Mouse (Mus musculus): Measurements from ENCODE around the gene Bmpr1b. TPM values are rescaled to one million over a fixed set of nuclear protein-coding genes. Genes with fewer than 3 reads are reported as not detected.

Bmpr1b gene
- polyA plus RNA-seq, 1 experiment from 2014 or later: not detected

GRCm38 (mm10) chr3:141900361-141900760, 268.9 kb downstream of the Bmpr1b start:
- no peak for DNase-seq
- TF ChIP-seq EP300 (IDR thresholded peaks at IDR 0.05; ENCODE audit: low read depth): no peak
- TF ChIP-seq CTCF (IDR thresholded peaks at IDR 0.05; ENCODE audit: low read depth): peak; percentile 38
- no peaks in the 10 kb centered on the region for H3K4me1 ChIP-seq (ENCODE audit: insufficient read depth)
- no peak overlapping the region for H3K4me2 ChIP-seq (ENCODE audit: low read depth, low read length)
- 79% methylated on average over 3 of the region's 3 CpGs for WGBS (ENCODE audit: insufficient replicate concordance)
- no peak overlapping the region for H3K9ac ChIP-seq (replicated peaks)
- H3K27me3 ChIP-seq (ENCODE audit: insufficient read depth, low read length): no peaks in the 10 kb centered on the region
- no peak overlapping the region for H3K27ac ChIP-seq (ENCODE audit: low read depth)
- H3K4me3 ChIP-seq (ENCODE audit: low read depth, low read length): no peak overlapping the region
- no peak for ATAC-seq
- peaks cover 3% of the 10 kb centered on the region; the same call in 1 of the 2 replicates for H3K9me3 ChIP-seq (ENCODE audit: low read length)
- no peaks in the 10 kb centered on the region for H3K36me3 ChIP-seq (replicated peaks; ENCODE audit: insufficient read depth, low read length)

GRCm38 (mm10) chr3:141899521-141899920, 269.7 kb downstream of the Bmpr1b start:
- ATAC-seq (no peak), DNase-seq (no peak)
- Histone ChIP-seq H3K9me3 (ENCODE audit: low read length) (peaks cover 3% of the 10 kb centered on the region; the same call in 1 of the 2 replicates), H3K9ac (replicated peaks) (no peak overlapping the region), H3K36me3 (replicated peaks; ENCODE audit: insufficient read depth, low read length) (no peaks in the 10 kb centered on the region), H3K4me3 (ENCODE audit: low read depth, low read length) (no peak overlapping the region), H3K27ac (ENCODE audit: low read depth) (no peak overlapping the region), H3K4me1 (ENCODE audit: insufficient read depth) (no peaks in the 10 kb centered on the region), H3K4me2 (ENCODE audit: low read depth, low read length) (no peak overlapping the region), H3K27me3 (ENCODE audit: insufficient read depth, low read length) (no peaks in the 10 kb centered on the region)
- 81% methylated on average over 2 of the region's 2 CpGs for WGBS (ENCODE audit: insufficient replicate concordance)
- no peak for TF ChIP-seq EP300 (IDR thresholded peaks at IDR 0.05; ENCODE audit: low read depth)
- TF ChIP-seq CTCF (IDR thresholded peaks at IDR 0.05; ENCODE audit: low read depth): no peak

- WGBS (ENCODE audit: insufficient replicate concordance): 66% methylated on average over 4 of the region's 4 CpGs
- TF ChIP-seq CTCF (IDR thresholded peaks at IDR 0.05; ENCODE audit: low read depth): no peak
- TF ChIP-seq EP300 (IDR thresholded peaks at IDR 0.05; ENCODE audit: low read depth): no peak
- Histone ChIP-seq H3K36me3 (replicated peaks; ENCODE audit: insufficient read depth, low read length) (no peaks in the 10 kb centered on the region), H3K9me3 (ENCODE audit: low read length) (peaks cover 3% of the 10 kb centered on the region; the same call in 1 of the 2 replicates), H3K4me3 (ENCODE audit: low read depth, low read length) (no peak overlapping the region), H3K27me3 (ENCODE audit: insufficient read depth, low read length) (no peaks in the 10 kb centered on the region), H3K4me1 (ENCODE audit: insufficient read depth) (no peaks in the 10 kb centered on the region), H3K27ac (ENCODE audit: low read depth) (no peak overlapping the region), H3K9ac (replicated peaks) (no peak overlapping the region), H3K4me2 (ENCODE audit: low read depth, low read length) (no peak overlapping the region)
- no peak for ATAC-seq
- no peak for DNase-seq
These were observed 271.5 kb downstream of the Bmpr1b start for GRCm38 (mm10) chr3:141897698-141898097.

GRCm38 (mm10) chr3:141896870-141897554, 272.2 kb downstream of the Bmpr1b start:
- Histone ChIP-seq H3K4me3 (ENCODE audit: low read depth, low read length) (no peak overlapping the region), H3K36me3 (replicated peaks; ENCODE audit: insufficient read depth, low read length) (no peaks in the 10 kb centered on the region), H3K4me2 (ENCODE audit: low read depth, low read length) (no peak overlapping the region), H3K4me1 (ENCODE audit: insufficient read depth) (no peaks in the 10 kb centered on the region), H3K27ac (ENCODE audit: low read depth) (no peak overlapping the region), H3K27me3 (ENCODE audit: insufficient read depth, low read length) (no peaks in the 10 kb centered on the region), H3K9me3 (ENCODE audit: low read length) (peaks cover 3% of the 10 kb centered on the region; the same call in 1 of the 2 replicates), H3K9ac (replicated peaks) (no peak overlapping the region)
- no peak for ATAC-seq
- TF ChIP-seq CTCF (IDR thresholded peaks at IDR 0.05; ENCODE audit: low read depth): no peak
- TF ChIP-seq EP300 (IDR thresholded peaks at IDR 0.05; ENCODE audit: low read depth): no peak
- WGBS (ENCODE audit: insufficient replicate concordance): 33% methylated on average over 4 of the region's 4 CpGs
- no peak for DNase-seq

GRCm38 (mm10) chr3:141895096-141895495, 274.1 kb downstream of the Bmpr1b start:
- H3K36me3 ChIP-seq (replicated peaks; ENCODE audit: insufficient read depth, low read length): no peaks in the 10 kb centered on the region
- ATAC-seq (no peak), DNase-seq (no peak)
- H3K27ac ChIP-seq (ENCODE audit: low read depth): no peak overlapping the region
- TF ChIP-seq EP300 (IDR thresholded peaks at IDR 0.05; ENCODE audit: low read depth): no peak
- no peak for TF ChIP-seq CTCF (IDR thresholded peaks at IDR 0.05; ENCODE audit: low read depth)
- WGBS (ENCODE audit: insufficient replicate concordance): 66% methylated on average over 5 of the region's 5 CpGs
- no peaks in the 10 kb centered on the region for H3K9me3 ChIP-seq (ENCODE audit: low read length)
- no peak overlapping the region for H3K9ac ChIP-seq (replicated peaks)
- H3K4me3 ChIP-seq (ENCODE audit: low read depth, low read length): no peak overlapping the region
- H3K4me1 ChIP-seq (ENCODE audit: insufficient read depth): no peaks in the 10 kb centered on the region
- no peak overlapping the region for H3K4me2 ChIP-seq (ENCODE audit: low read depth, low read length)
- no peaks in the 10 kb centered on the region for H3K27me3 ChIP-seq (ENCODE audit: insufficient read depth, low read length)

- WGBS (ENCODE audit: insufficient replicate concordance): 50% methylated on average over 4 of the region's 4 CpGs
- ATAC-seq: no peak
- no peak for TF ChIP-seq EP300 (IDR thresholded peaks at IDR 0.05; ENCODE audit: low read depth)
- no peak for TF ChIP-seq CTCF (IDR thresholded peaks at IDR 0.05; ENCODE audit: low read depth)
These were observed 278.6 kb downstream of the Bmpr1b start for GRCm38 (mm10) chr3:141890668-141891067.

More at GRCm38 (mm10) chr3:141890668-141891067, 278.6 kb downstream of the Bmpr1b start:
- Histone ChIP-seq H3K4me2 (ENCODE audit: low read depth, low read length) (no peak overlapping the region), H3K9ac (replicated peaks) (no peak overlapping the region), H3K9me3 (ENCODE audit: low read length) (no peaks in the 10 kb centered on the region), H3K4me3 (ENCODE audit: low read depth, low read length) (no peak overlapping the region), H3K27me3 (ENCODE audit: insufficient read depth, low read length) (no peaks in the 10 kb centered on the region), H3K27ac (ENCODE audit: low read depth) (no peak overlapping the region), H3K36me3 (replicated peaks; ENCODE audit: insufficient read depth, low read length) (no peaks in the 10 kb centered on the region), H3K4me1 (ENCODE audit: insufficient read depth) (no peaks in the 10 kb centered on the region)
- no peak for DNase-seq
